Mouse (Mus musculus) adrenal gland, postnatal 10 days (tissue): ENCODE data around the gene Pigl. TPM values are rescaled to one million over a fixed set of nuclear protein-coding genes. Genes with fewer than 3 reads are reported as not detected.

Source experiments
- DNase-seq: peaks from one replicate; pipeline ENCODE4 v3.0.0; 2021; ENCODE audit warnings: mixed read lengths
- total RNA-seq, 2 experiments: library from RNA; stranded (reverse); gene quantifications; 2 replicates each; pipeline ENCODE4 v1.2.3; 2021

The Pigl gene
- total RNA-seq, 2 experiments from 2014 or later = 7.2 to 8.1 TPM

DNA sequence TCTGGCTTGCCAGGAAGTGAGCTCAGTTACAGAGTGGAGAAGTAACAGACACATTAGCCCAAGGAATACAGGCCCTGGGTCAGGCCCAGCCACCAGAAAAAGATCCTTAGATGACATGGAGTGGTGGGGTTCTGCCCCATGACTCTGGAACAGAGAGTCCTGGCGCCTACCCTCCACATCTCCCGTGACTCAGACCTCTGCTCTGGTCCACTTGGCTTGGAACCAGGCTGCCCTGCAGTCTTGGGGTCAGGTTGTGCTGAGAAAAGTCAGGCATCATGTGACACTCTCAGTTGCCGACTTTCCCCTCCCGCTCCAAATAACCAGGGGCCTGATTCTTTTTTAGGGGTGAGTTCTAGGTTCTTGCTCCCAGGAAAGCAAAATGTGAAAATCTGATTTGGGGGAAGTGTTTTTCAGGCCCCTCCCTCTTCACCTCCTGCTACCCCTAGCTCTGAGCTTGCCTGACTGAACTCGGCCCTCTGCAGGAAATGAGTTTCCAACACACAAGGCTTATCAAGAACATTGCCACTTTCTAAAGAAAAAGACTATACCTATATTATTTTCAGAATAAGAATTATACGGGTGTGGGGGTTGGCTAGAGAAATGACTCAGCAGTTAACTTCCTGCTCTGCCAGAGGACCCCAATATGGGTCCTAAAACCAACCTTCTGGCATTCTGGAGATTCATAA is 100.8 kb downstream of the Pigl start:
- DNase-seq = peak; percentile 76

DNA sequence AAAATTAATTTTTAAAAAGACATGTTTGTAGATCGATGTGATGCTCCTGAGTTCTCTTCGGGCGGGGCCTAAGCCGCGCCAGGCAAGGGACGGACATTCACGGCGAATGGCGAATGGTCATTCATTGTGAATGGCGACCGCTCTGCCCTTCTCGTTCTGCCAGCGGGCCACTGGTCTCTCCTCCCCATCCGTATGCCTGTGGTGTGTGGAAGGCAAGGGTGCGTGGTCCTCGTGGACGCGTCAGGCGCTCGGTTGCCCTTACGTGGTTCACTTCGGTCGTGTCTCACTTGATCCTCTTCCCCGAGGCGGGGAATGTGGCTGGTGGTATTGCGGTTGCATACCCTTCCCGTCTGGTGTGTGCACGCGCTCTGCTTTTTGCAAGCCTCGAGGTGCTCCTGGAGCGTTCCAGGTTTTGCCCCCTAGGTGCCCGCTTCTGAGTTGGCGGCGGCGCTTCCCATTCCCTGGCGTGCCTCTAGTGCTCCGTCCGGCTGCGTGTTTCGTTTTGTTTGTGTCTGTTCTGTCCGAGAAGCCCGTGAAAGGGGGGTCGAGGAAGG is 102.3 kb downstream of the Pigl start:
- DNase-seq = no peak

DNA sequence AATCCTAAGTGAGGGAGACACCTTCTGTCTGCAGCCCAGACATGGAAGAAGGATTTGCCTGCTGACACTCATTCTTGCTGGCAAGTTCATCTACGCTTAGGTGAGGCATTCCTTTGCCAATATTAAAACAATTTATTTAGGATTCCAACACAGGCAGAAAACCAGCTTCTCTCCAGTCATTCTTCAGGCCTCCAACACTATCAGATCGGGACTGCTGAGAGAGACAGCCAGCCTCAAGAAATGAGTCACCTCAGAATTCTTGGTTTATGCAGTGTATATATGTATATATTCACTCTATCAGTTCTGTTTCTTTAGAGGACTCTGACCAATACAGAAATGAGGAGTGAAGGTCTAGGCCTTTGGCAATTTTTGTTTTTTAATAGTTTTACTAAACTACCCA is 105.3 kb downstream of the Pigl start:
- DNase-seq = no peak

Other genes with a start within 250 kb of the Pigl start
- 1 to 10 TPM in 1 of 2 experiments, under 1 TPM in 1; 0.57 to 1.1 TPM for gene Adora2b, start 209.5 kb upstream of the Pigl start, total RNA-seq
- gene Zswim7, start 177.1 kb upstream of the Pigl start, total RNA-seq = 10 to 100 TPM; 18.7 to 24.2 TPM
- 10 to 100 TPM; 25.5 to 27.2 TPM for gene Ttc19, start 177.0 kb upstream of the Pigl start, total RNA-seq
- gene Ncor1, start 81 bp downstream of the Pigl start, total RNA-seq = 100 to 1,000 TPM; 157 to 180 TPM
- 10 to 100 TPM; 40.0 to 48.8 TPM for gene Cenpv, start 80.8 kb downstream of the Pigl start, total RNA-seq
- 1,000 to 10,000 TPM; 1,093 to 1,186 TPM for gene Ubb, start 92.7 kb downstream of the Pigl start, total RNA-seq
- gene Trpv2, start 116.0 kb downstream of the Pigl start, total RNA-seq = 1 to 10 TPM; 5.0 to 5.6 TPM
- gene Lrrc75a, start 190.1 kb downstream of the Pigl start, total RNA-seq = 10 to 100 TPM; 28.1 to 29.6 TPM
- gene Mmgt2, start 190.2 kb downstream of the Pigl start, total RNA-seq = 10 to 100 TPM; 23.2 to 28.2 TPM